Mouse (Mus musculus) heart, adult 18-20 months (tissue): ENCODE data around the gene Tes. TPM values are rescaled to one million over a fixed set of nuclear protein-coding genes. Genes with fewer than 3 reads are reported as not detected.

Experiments
- DNase-seq, 2 experiments: peaks; one replicate each; pipeline ENCODE4 v3.0.0; 2021 to 2022; ENCODE audit warnings: mixed read lengths in 1 of 2
- total RNA-seq, 2 experiments: library from RNA; stranded (reverse); gene quantifications; 2 replicates each; pipeline ENCODE4 v1.2.3; 2021

The Tes gene
- total RNA-seq, 2 experiments from 2014 or later = 3.6 to 6.4 TPM

- DNase-seq = no peak
These were observed 87.6 kb downstream of the Tes start for GRCm38 (mm10) chr6:17152551-17152950.

Other genes with a start within 250 kb of the Tes start
- under 1 TPM; 0.28 to 0.42 TPM for gene Tfec, start 166.7 kb upstream of the Tes start, total RNA-seq
- gene Cav2, start 216.0 kb downstream of the Tes start, total RNA-seq = 10 to 100 TPM; 33.0 to 39.1 TPM
- gene Cav1, start 241.2 kb downstream of the Tes start, total RNA-seq = 100 to 1,000 TPM; 200 to 201 TPM